ENCODE assay signal across 12 mouse cellular contexts in genomic region chr12:102651401-102651800, GRCm38 (mm10). TPM values are rescaled to one million over a fixed set of nuclear protein-coding genes. Genes with fewer than 3 reads are reported as not detected.
A peak's percentile ranks its signal among the peaks of the same experiment; 100 is the strongest.
DNase-seq lines count a peak whose midpoint lies in the region; ATAC-seq and TF ChIP-seq lines count a peak whose summit lies in the region.
"Had no signal": no experiment of that assay in that cellular context is flagged by ENCODE, and none has a peak within 500 bp of the region (broad histone marks: within the 10 kb centered on the region; RNA-seq: fewer than 3 reads in every experiment).

No protein-coding gene starts in this region.

- no peak for DNase-seq in forebrain, embryonic 10.5 days (ENCODE audit: extremely low spot score, low spot score)
- peak; percentile 49 for DNase-seq in kidney, adult 2 months
- DNase-seq in kidney, postnatal 10 days, result no peak
- peak; percentile 28 for DNase-seq in thymus, postnatal 4 days
- DNase-seq in thymus, postnatal 0 days (ENCODE audit: low spot score), result no peak
- no peak for DNase-seq in frontal cortex, adult 2 months (ENCODE audit: extremely low spot score in 1 of 2, low spot score in 1 of 2)
- DNase-seq in ovary, postnatal 10 days (ENCODE audit: low spot score), result no peak
- DNase-seq: gastrocnemius, postnatal 25 days had no signal

- no peak for ATAC-seq in forebrain, embryonic 12.5 days (ENCODE audit: low FRiP score)

- WGBS in forebrain, embryonic 10.5 days, result 84% methylated on average over 8 of the region's 8 CpGs
- 87% methylated on average over 8 of the region's 8 CpGs for WGBS in forebrain, embryonic 12.5 days
- 60% methylated on average over 8 of the region's 8 CpGs for WGBS in kidney, adult 2 months

- H3K9ac ChIP-seq in forebrain, embryonic 12.5 days, result no peak overlapping the region
- H3K9ac ChIP-seq: limb, embryonic 12.5 days had no signal

- no peak overlapping the region for H3K4me3 ChIP-seq in forebrain, embryonic 10.5 days
- no peak overlapping the region for H3K4me3 ChIP-seq in forebrain, embryonic 12.5 days (replicated peaks)
- no peak overlapping the region for H3K4me3 ChIP-seq in kidney, adult 2 months (ENCODE audit: insufficient read depth, low read depth, low read length)
- H3K4me3 ChIP-seq: erythroblast, embryonic 14.5 days; limb, embryonic 12.5 days had no signal

- 0 out of 2 replicates have a peak overlapping the region, but pooled peaks have one; percentile 17 for H3K27ac ChIP-seq in forebrain, embryonic 10.5 days
- no peak overlapping the region for H3K27ac ChIP-seq in forebrain, embryonic 12.5 days
- H3K27ac ChIP-seq in kidney, adult 2 months (ENCODE audit: insufficient read depth, low read depth, low read length), result no peak overlapping the region
- H3K27ac ChIP-seq: limb, embryonic 12.5 days had no signal

- peaks cover 42% of the 10 kb centered on the region for H3K4me1 ChIP-seq in forebrain, embryonic 10.5 days
- peaks cover 8% of the 10 kb centered on the region; the same call in 1 of the 2 replicates for H3K4me1 ChIP-seq in forebrain, embryonic 12.5 days
- H3K4me1 ChIP-seq in kidney, adult 2 months (ENCODE audit: control insufficient read depth, insufficient read depth, low read length), result peaks cover 16% of the 10 kb centered on the region

- no peaks in the 10 kb centered on the region for H3K27me3 ChIP-seq in forebrain, embryonic 10.5 days (ENCODE audit: poor library complexity, severe bottlenecking)
- H3K27me3 ChIP-seq in forebrain, embryonic 12.5 days, result no peaks in the 10 kb centered on the region
- no peaks in the 10 kb centered on the region for H3K27me3 ChIP-seq in kidney, adult 2 months (replicated peaks; ENCODE audit: control insufficient read depth, insufficient read depth, low read length)
- H3K27me3 ChIP-seq: CH12.LX; limb, embryonic 12.5 days had no signal

- no peaks in the 10 kb centered on the region for H3K9me3 ChIP-seq in forebrain, embryonic 10.5 days
- H3K9me3 ChIP-seq in forebrain, embryonic 12.5 days, result no peaks in the 10 kb centered on the region
- H3K9me3 ChIP-seq: limb, embryonic 12.5 days had no signal

- H3K36me3 ChIP-seq in forebrain, embryonic 10.5 days (replicated peaks), result no peaks in the 10 kb centered on the region
- H3K36me3 ChIP-seq in forebrain, embryonic 12.5 days (replicated peaks), result no peaks in the 10 kb centered on the region
- H3K36me3 ChIP-seq in kidney, adult 2 months (ENCODE audit: control insufficient read depth, insufficient read depth, low read length), result no peaks in the 10 kb centered on the region
- H3K36me3 ChIP-seq: limb, embryonic 12.5 days had no signal

- no peak overlapping the region for H3K4me2 ChIP-seq in forebrain, embryonic 12.5 days
- H3K4me2 ChIP-seq: limb, embryonic 12.5 days had no signal

- TF ChIP-seq POLR2A in kidney, adult 2 months (IDR thresholded peaks at IDR 0.05; ENCODE audit: low read depth, low read length), result no peak

- TF ChIP-seq CTCF in kidney, adult 2 months (conservative IDR thresholded peaks at IDR 0.05; ENCODE audit: insufficient read depth, insufficient read length, low read depth, low read length), result no peak

RNA-seq across cellular contexts. Expression of gene Itpk1, which starts 53.3 kb away (rescaled TPM):
- polyA plus RNA-seq in forebrain, embryonic 10.5 days (2016; fragmentation: Nextera tagmentation; extraction: Ambion mirVana), result 16.5 and 18.5 TPM in 2 replicates
- 22.5 and 23.1 TPM in 2 replicates for polyA plus RNA-seq in forebrain, embryonic 12.5 days (2016; fragmentation: Nextera tagmentation; extraction: Ambion mirVana)
- 27.6 and 29.0 TPM in 2 replicates for polyA plus RNA-seq in kidney, adult 2 months (2012; rRNA removed)
- 18.6 and 19.9 TPM in 2 replicates for polyA plus RNA-seq in thymus, postnatal 0 days (2015; fragmentation: Nextera tagmentation; extraction: Ambion mirVana)
- polyA plus RNA-seq in frontal cortex, adult 2 months (2012; rRNA removed), result 45.0 and 46.4 TPM in 2 replicates

Comparison
In these comparisons a context has a peak if more than half of its experiments do, and no peak if none do; other contexts are left out.
1. DNase-seq: peak in kidney, adult 2 months (single experiment) and thymus, postnatal 4 days (single experiment); none in forebrain, embryonic 10.5 days (single experiment), kidney, postnatal 10 days (single experiment), thymus, postnatal 0 days (single experiment), frontal cortex, adult 2 months (0 of 2) and ovary, postnatal 10 days (single experiment).